Mouse (Mus musculus): ENCODE measurements at regions not wholly inside any gene's neighbourhood (a gene's known extent, or its start where the extent isn't known, plus 50 kb on each side); places are given as distances from the start of the nearest gene placed in this dataset.
A peak's percentile ranks its signal among the peaks of the same experiment; 100 is the strongest.

GRCm38 (mm10) chr14:24618226-24619038 is 131.5 kb downstream of the Rps24 start:
- WGBS, result 49% methylated on average over 16 of the region's 16 CpGs
- TF ChIP-seq POLR2A (IDR thresholded peaks at IDR 0.05; ENCODE audit: borderline replicate concordance, extremely low read depth, low read depth, low read length) (no peak), CTCF (IDR thresholded peaks at IDR 0.05; ENCODE audit: insufficient read depth, low read length) (no peak)
- DNase-seq, result no peak
- Histone ChIP-seq H3K4me1 (ENCODE audit: control insufficient read depth, insufficient read depth, low read length) (no peaks in the 10 kb centered on the region), H3K4me3 (replicated peaks; ENCODE audit: extremely low read depth, low read depth, low read length) (no peak overlapping the region)

GRCm38 (mm10) chr14:24631994-24632393 is 145.1 kb downstream of the Rps24 start:
- Histone ChIP-seq H3K4me3 (replicated peaks; ENCODE audit: extremely low read depth, low read depth, low read length) (no peak overlapping the region), H3K4me1 (ENCODE audit: control insufficient read depth, insufficient read depth, low read length) (no peaks in the 10 kb centered on the region)
- TF ChIP-seq CTCF (IDR thresholded peaks at IDR 0.05; ENCODE audit: insufficient read depth, low read length) (no peak), POLR2A (IDR thresholded peaks at IDR 0.05; ENCODE audit: borderline replicate concordance, extremely low read depth, low read depth, low read length) (no peak)
- no peak for DNase-seq
- WGBS, result 81% methylated on average over 1 of the region's 1 CpGs

GRCm38 (mm10) chr14:24641853-24642252 is 154.9 kb downstream of the Rps24 start:
- Histone ChIP-seq H3K4me1 (ENCODE audit: control insufficient read depth, insufficient read depth, low read length) (no peaks in the 10 kb centered on the region), H3K4me3 (replicated peaks; ENCODE audit: extremely low read depth, low read depth, low read length) (no peak overlapping the region)
- DNase-seq, result no peak
- no peak for TF ChIP-seq POLR2A (IDR thresholded peaks at IDR 0.05; ENCODE audit: borderline replicate concordance, extremely low read depth, low read depth, low read length)
- no peak for TF ChIP-seq CTCF (IDR thresholded peaks at IDR 0.05; ENCODE audit: insufficient read depth, low read length)
- 70% methylated on average over 5 of the region's 5 CpGs for WGBS

DNA sequence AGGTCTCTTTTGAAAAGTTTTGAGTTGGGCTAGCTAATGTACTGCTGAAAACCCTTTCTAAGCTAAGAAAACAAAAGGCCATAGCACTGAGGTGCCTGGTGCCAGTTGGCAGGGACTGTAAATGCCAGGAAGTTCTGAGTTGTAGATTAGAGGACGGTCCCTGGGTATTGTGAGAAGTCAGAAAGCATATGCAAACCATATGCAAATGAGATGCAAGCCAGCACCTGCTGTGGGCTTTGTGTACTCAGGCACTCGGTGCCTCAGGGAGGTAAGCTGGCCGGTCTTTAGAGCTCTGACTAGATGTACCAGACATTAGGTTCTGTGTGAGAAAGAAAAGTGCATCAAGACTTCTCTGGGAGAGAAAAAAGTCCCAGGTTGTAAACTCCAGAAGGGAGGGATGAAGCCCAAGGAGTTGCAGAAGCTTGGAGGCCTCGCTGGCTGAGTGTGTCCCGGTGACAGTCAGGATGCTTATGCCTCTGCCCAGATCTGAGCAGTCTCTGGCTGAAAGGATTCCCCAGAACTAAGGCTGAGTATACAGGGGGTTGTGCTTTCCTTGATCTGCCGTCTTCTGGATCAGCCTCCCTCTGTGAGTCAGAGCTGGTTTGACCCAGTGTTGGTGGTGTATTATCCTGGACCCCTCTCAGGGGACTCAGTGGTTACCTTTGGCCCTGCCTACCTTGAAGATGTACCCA is 157.3 kb downstream of the Rps24 start:
- 46% methylated on average over 6 of the region's 6 CpGs for WGBS
- Histone ChIP-seq H3K4me1 (ENCODE audit: control insufficient read depth, insufficient read depth, low read length) (no peaks in the 10 kb centered on the region), H3K4me3 (replicated peaks; ENCODE audit: extremely low read depth, low read depth, low read length) (no peak overlapping the region)
- TF ChIP-seq CTCF (IDR thresholded peaks at IDR 0.05; ENCODE audit: insufficient read depth, low read length), result no peak
- TF ChIP-seq POLR2A (IDR thresholded peaks at IDR 0.05; ENCODE audit: borderline replicate concordance, extremely low read depth, low read depth, low read length), result no peak
- no peak for DNase-seq

DNA sequence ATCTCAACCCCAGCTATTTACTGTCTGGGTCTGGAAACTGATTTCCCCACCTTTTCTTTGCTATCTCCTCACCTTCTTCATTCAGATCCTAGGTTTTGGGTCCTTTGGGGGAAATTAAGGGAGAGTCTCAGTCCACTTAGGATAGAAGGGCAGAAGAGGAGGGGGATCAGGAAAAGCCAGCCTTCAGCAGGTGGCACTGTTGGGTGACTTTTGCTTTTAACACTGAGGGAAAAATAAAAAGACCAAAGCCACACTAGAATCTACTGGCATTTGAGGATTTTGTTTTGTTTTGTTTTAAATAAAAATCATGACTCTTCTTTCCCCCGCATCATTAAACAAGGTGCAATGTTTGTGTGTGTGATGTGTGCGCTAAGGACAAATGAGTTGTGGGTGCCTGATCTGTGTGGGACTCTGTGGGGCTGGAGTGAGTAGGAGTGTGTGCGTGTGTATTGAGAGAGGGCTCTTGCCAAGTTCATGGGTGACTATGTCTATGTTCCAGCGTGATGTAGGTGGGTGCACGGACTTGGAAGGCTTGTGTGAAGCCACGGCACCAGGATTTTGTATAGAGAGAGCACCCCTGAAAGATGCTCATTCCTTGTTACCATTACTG is 159.4 kb downstream of the Rps24 start:
- TF ChIP-seq POLR2A (IDR thresholded peaks at IDR 0.05; ENCODE audit: borderline replicate concordance, extremely low read depth, low read depth, low read length), result no peak
- peak; percentile 39; the same call in 1 of the 2 replicates for TF ChIP-seq CTCF (IDR thresholded peaks at IDR 0.05; ENCODE audit: insufficient read depth, low read length)
- WGBS, result 85% methylated on average over 6 of the region's 6 CpGs

DNA sequence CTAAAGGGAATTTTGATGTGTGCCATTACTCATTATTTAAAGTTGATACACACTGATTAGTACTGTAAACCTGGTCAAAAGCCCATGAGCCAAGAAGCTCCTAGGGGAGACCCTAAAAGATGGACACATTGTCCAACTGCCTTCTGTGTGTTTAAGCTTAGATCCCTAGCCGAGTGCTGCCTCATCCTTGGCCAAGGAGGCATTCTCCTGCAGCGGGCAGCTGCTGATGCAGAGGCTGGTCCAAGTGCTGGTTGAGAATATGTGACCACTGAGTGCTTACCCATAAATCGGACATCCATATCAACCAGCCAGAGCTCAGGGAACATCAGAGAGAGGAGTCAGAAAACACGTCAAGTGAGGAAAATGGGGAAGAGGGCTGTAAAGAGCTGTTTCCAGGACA is 160.8 kb downstream of the Rps24 start:
- TF ChIP-seq POLR2A (IDR thresholded peaks at IDR 0.05; ENCODE audit: borderline replicate concordance, extremely low read depth, low read depth, low read length) (no peak), CTCF (IDR thresholded peaks at IDR 0.05; ENCODE audit: insufficient read depth, low read length) (no peak)
- WGBS, result 93% methylated on average over 4 of the region's 4 CpGs
- DNase-seq, result no peak
- Histone ChIP-seq H3K4me3 (replicated peaks; ENCODE audit: extremely low read depth, low read depth, low read length) (no peak overlapping the region), H3K4me1 (ENCODE audit: control insufficient read depth, insufficient read depth, low read length) (no peaks in the 10 kb centered on the region)

More for the DNA sequence above, 159.4 kb downstream of the Rps24 start:
- DNase-seq, result no peak
- H3K4me3 ChIP-seq (replicated peaks; ENCODE audit: extremely low read depth, low read depth, low read length), result no peak overlapping the region
- no peaks in the 10 kb centered on the region for H3K4me1 ChIP-seq (ENCODE audit: control insufficient read depth, insufficient read depth, low read length)

DNA sequence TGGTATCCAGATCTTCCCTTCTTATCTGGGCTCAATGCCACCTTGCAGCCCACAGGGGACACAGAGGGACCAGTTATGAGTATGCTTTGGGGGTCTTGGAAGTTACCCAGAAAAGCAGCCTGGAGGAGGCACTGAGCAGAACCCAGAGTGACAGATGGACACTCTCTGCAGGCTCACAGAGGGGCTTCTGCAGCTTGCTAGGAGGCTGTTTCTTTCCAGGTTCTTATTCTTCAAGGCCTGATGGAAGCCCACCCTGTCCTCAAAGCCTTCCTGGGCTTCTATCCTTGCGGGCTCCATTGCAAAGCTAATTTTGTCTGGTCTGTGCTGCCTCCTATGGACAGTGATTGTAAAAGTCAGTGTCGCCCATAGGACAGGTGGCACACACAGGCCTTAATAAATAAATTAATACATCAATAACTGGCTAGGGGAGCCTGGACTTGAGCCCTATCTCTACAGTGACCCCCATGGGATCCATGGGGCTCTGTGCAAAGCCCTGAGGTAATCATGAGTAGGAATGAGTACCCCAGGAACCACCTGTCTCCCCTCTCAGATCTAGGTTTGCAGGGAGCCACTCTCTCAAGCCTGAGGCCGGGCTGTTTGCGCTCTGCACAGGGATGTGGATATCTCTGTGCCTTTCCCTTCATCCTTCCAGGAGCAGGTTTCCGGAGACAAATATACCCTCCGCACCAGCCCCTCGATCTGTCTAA is 163.4 kb downstream of the Rps24 start:
- H3K4me1 ChIP-seq (ENCODE audit: control insufficient read depth, insufficient read depth, low read length), result no peaks in the 10 kb centered on the region
- WGBS, result 63% methylated on average over 7 of the region's 7 CpGs
- no peak for DNase-seq
- H3K4me3 ChIP-seq (replicated peaks; ENCODE audit: extremely low read depth, low read depth, low read length), result no peak overlapping the region
- TF ChIP-seq CTCF (IDR thresholded peaks at IDR 0.05; ENCODE audit: insufficient read depth, low read length) (no peak), POLR2A (IDR thresholded peaks at IDR 0.05; ENCODE audit: borderline replicate concordance, extremely low read depth, low read depth, low read length) (no peak)

- no peak for TF ChIP-seq POLR2A (IDR thresholded peaks at IDR 0.05; ENCODE audit: borderline replicate concordance, extremely low read depth, low read depth, low read length)
- TF ChIP-seq CTCF (IDR thresholded peaks at IDR 0.05; ENCODE audit: insufficient read depth, low read length), result no peak
- no peak for DNase-seq
- H3K4me3 ChIP-seq (replicated peaks; ENCODE audit: extremely low read depth, low read depth, low read length), result no peak overlapping the region
- H3K4me1 ChIP-seq (ENCODE audit: control insufficient read depth, insufficient read depth, low read length), result peaks cover 2% of the 10 kb centered on the region; the same call in 1 of the 2 replicates
- 38% methylated on average over 12 of the region's 12 CpGs for WGBS
These were observed 164.0 kb downstream of the Rps24 start for GRCm38 (mm10) chr14:24650902-24651270.

- Histone ChIP-seq H3K4me3 (replicated peaks; ENCODE audit: extremely low read depth, low read depth, low read length) (no peak overlapping the region), H3K4me1 (ENCODE audit: control insufficient read depth, insufficient read depth, low read length) (peaks cover 4% of the 10 kb centered on the region; the same call in 1 of the 2 replicates)
- TF ChIP-seq CTCF (IDR thresholded peaks at IDR 0.05; ENCODE audit: insufficient read depth, low read length) (no peak), POLR2A (IDR thresholded peaks at IDR 0.05; ENCODE audit: borderline replicate concordance, extremely low read depth, low read depth, low read length) (no peak)
- WGBS, result 66% methylated on average over 2 of the region's 2 CpGs
- no peak for DNase-seq
These were observed 165.7 kb downstream of the Rps24 start for GRCm38 (mm10) chr14:24652591-24652990.

All from lung, adult 2 months (tissue).